Comparison of ENCODE assay signal across 21 mouse cellular contexts in the genomic region with DNA sequence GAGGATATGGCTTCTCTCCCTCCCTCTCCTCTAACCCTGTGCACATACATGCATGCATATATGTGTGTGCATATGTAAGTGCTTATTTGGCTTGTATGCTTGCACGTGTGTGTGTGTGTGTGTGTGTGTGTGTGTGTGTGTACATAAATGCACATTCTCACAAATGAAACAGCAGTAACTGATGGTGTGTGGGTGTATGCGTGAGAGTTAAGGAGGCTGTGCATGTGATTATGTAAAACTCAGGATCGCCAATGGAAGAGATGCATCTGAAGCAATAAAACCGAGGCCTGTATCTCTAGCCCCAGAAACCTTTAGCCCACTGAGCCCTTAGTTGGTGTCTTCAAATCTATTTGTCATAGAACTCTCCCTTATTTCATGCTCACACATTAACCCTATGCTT.
A peak's percentile ranks its signal among the peaks of the same experiment; 100 is the strongest.
DNase-seq lines count a peak whose midpoint lies in the region; TF ChIP-seq lines count a peak whose summit lies in the region.
"Had no signal": no experiment of that assay in that cellular context is flagged by ENCODE, and none has a peak within 500 bp of the region (broad histone marks: within the 10 kb centered on the region; RNA-seq: fewer than 3 reads in every experiment).

No protein-coding gene starts in this region.

- no peak overlapping the region for H3K4me3 ChIP-seq in layer of hippocampus, adult 2 months
- H3K4me3 ChIP-seq: embryonic facial prominence, embryonic 13.5 days; embryonic facial prominence, embryonic 15.5 days; erythroblast, embryonic 14.5 days; forebrain, embryonic 10.5 days; forebrain, embryonic 12.5 days had no signal

- H3K27ac ChIP-seq in layer of hippocampus, adult 2 months, result peak overlapping the region; percentile 84
- H3K27ac ChIP-seq: embryonic facial prominence, embryonic 13.5 days; embryonic facial prominence, embryonic 15.5 days; forebrain, embryonic 10.5 days; forebrain, embryonic 12.5 days had no signal

- peak in 1 of 2 experiments; percentile 38 for DNase-seq in layer of hippocampus, adult 2 months (ENCODE audit: low spot score in 2 of 2)
- DNase-seq in layer of hippocampus, adult 8-10 months (ENCODE audit: low spot score in 2 of 2), result no peak
- DNase-seq in right cerebral cortex, adult 18-20 months, result peak; percentile 27
- DNase-seq in right cerebral cortex, adult 2 months (ENCODE audit: low spot score in 2 of 2), result no peak
- DNase-seq in heart, adult 8-10 months (ENCODE audit: low spot score), result no peak
- DNase-seq: adrenal gland, adult 8-10 months; adrenal gland, postnatal 14 days; adrenal gland, postnatal 36 days; B cell, adult 2 months; cerebellum, adult 11 months; cerebellum, adult 18-20 months; cerebellum, adult 8-10 months; cerebellum, adult 9-11 months; cerebellum, postnatal 14 days; cerebellum, postnatal 36 days; embryo, embryonic 11 days had no signal

- no peak for TF ChIP-seq CTCF in layer of hippocampus, adult 2 months (conservative IDR thresholded peaks at IDR 0.05)
